Mouse (Mus musculus): ENCODE results near the gene Scgb2b2. TPM values are rescaled to one million over a fixed set of nuclear protein-coding genes. Genes with fewer than 3 reads are reported as not detected.

Gene Scgb2b2
- total RNA-seq (2021): not detected
- long read RNA-seq, experiment 1: 0 reads
- long read RNA-seq, experiment 2: 0 reads

DNA sequence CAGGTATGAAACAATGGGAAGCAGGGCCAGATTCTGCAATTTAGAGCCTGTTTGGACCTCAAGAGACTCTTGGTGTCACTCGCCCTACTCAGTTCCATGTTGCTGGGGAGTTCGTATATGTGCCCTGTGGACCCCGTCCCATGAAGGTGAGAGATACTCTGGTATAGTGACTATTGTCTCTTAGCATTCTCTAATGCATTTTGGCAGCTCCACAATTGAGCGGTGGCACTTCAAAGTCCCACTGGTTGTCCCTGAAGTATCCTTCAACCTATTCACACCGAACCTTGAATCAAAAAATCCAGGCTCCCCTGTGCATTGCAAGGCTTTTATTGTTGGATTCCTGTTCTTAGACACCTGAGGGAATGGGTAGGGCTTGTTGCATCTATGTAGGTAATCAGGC, at the start of gene Scgb2b2:
Scgb2b2 (plus strand) TSS at position 301 of the 400 bp plus-strand sequence.
- intact Hi-C loops (cut with DNase I): no loop called here
- Histone ChIP-seq H3K4me3 (no peak within 1 kb of the TSS), H3K27ac (no peak within 1 kb of the TSS)
- TF ChIP-seq CTCF (IDR thresholded peaks at IDR 0.05): no peak
- no peak for DNase-seq (ENCODE audit: extremely low spot score in 1 of 2, low spot score in 2 of 2)

DNA sequence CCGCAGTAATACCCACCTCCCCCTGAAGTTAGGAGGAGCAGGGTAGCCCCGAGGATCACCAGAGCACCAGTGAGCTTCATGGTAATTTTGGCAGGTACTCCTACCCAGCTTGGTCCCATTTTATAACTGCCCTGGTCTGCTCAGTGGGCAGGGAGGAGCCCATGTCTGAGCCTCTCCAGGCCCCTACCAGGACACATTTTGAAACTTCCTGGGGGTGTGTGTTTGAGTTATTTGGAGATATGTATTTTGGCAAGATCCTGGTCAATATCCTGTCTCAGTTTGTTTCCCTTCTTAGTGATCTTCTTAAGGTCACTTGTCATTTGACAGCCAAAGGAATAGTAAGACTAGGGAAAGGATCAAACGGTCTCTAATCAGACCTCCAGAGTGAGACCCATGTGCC, 1.4 kb downstream of the Scgb2b2 start, which contains the start of gene Scgb1b2:
Scgb1b2 (minus strand) TSS at position 101 of the 400 bp plus-strand sequence.
- no peak for TF ChIP-seq CTCF (IDR thresholded peaks at IDR 0.05)
- intact Hi-C loops (cut with DNase I): no loop called here
- DNase-seq (ENCODE audit: extremely low spot score in 1 of 2, low spot score in 2 of 2): no peak
- Histone ChIP-seq H3K27ac (no peak within 1 kb of the TSS), H3K4me3 (no peak within 1 kb of the TSS)

Other genes starting within 250 kb of the Scgb2b2 start
- 10 to 100 TPM; 34.1 to 39.0 TPM for gene Fxyd5, start 248.0 kb upstream of the Scgb2b2 start, total RNA-seq (2021)
- 100 to 1,000 TPM; 174 to 184 TPM for gene Fxyd7, start 239.0 kb upstream of the Scgb2b2 start, total RNA-seq (2021)
- 10 to 100 TPM; 72.8 to 79.1 TPM for gene Fxyd1, start 233.3 kb upstream of the Scgb2b2 start, total RNA-seq (2021)
- gene Lgi4, start 231.2 kb upstream of the Scgb2b2 start, total RNA-seq (2021): 10 to 100 TPM; 28.9 to 34.1 TPM
- gene Fxyd3, start 213.8 kb upstream of the Scgb2b2 start, total RNA-seq (2021): not detected
- gene Hpn, start 175.2 kb upstream of the Scgb2b2 start, total RNA-seq (2021): 1 to 10 TPM; 2.5 to 8.3 TPM
- 100 to 1,000 TPM; 737 to 759 TPM for gene Scn1b, start 163.5 kb upstream of the Scgb2b2 start, total RNA-seq (2021)
- gene Gramd1a, start 134.6 kb upstream of the Scgb2b2 start, total RNA-seq (2021): 100 to 1,000 TPM; 107 to 118 TPM
- not detected for gene Scgb1b2, start 1.3 kb downstream of the Scgb2b2 start, total RNA-seq (2021)
- not detected for gene Scgb2b3, start 71.6 kb downstream of the Scgb2b2 start, total RNA-seq (2021)
- not detected for gene Scgb1b3, start 85.1 kb downstream of the Scgb2b2 start, total RNA-seq (2021)